Mouse (Mus musculus) midbrain, postnatal 0 days (tissue): ENCODE measurements around the gene Ccdc47. TPM values are rescaled to one million over a fixed set of nuclear protein-coding genes. Genes with fewer than 3 reads are reported as not detected.
A peak's percentile ranks its signal among the peaks of the same experiment; 100 is the strongest.
"Not testable (repeated sequence)": the region's sequence is repeated elsewhere in the genome, so short reads cannot be mapped to it uniquely, and the experiment has no call there.

Source experiments
- ATAC-seq: fragments of 200-750 bp; cut with Nextera tagmentation; 2 replicates; pipeline ENCODE4 v1.8.0; 2017; ENCODE audit warnings: moderate number of reproducible peaks, mild to moderate bottlenecking, moderate TSS enrichment, moderate library complexity; ENCODE audit not compliant: low FRiP score
- DNase-seq: peaks from one replicate; pipeline ENCODE4 v3.0.0-alpha.2; 2015; ENCODE audit warnings: low spot score
- H3K27ac ChIP-seq: fragments of 300-500 bp; sonication (generic); 2 replicates; pipeline ENCODE4 v1.5.1; 2014; ENCODE audit warnings: low read depth, mild to moderate bottlenecking, low read length, mixed read lengths
- H3K27me3 ChIP-seq: fragments of 300-500 bp; sonication (generic); 2 replicates; pipeline ENCODE4 v1.6.1; 2014; ENCODE audit warnings: low read length, control low read depth, mixed read lengths; ENCODE audit not compliant: insufficient read depth
- H3K36me3 ChIP-seq: fragments of 300-500 bp; sonication (generic); 2 replicates; pipeline ENCODE4 v1.6.1; 2014; ENCODE audit warnings: low read length, control low read depth, mixed read lengths; ENCODE audit not compliant: insufficient read depth
- H3K4me1 ChIP-seq: fragments of 300-500 bp; sonication (generic); 2 replicates; pipeline ENCODE4 v1.6.1; 2014; ENCODE audit warnings: mild to moderate bottlenecking, control low read depth, antibody characterized with exemption, low read length, mixed read lengths; ENCODE audit not compliant: insufficient read depth
- H3K4me2 ChIP-seq: fragments of 300-500 bp; sonication (generic); 2 replicates; pipeline ENCODE4 v1.6.1; 2014; ENCODE audit warnings: low read depth, mild to moderate bottlenecking, low read length, mixed read lengths; ENCODE audit not compliant: poor library complexity, severe bottlenecking
- H3K4me3 ChIP-seq: fragments of 300-500 bp; sonication (generic); 2 replicates; pipeline ENCODE4 v1.5.1; 2014; ENCODE audit warnings: low read depth, mild to moderate bottlenecking, low read length, moderate library complexity
- H3K9ac ChIP-seq: fragments of 300-500 bp; sonication (generic); replicated peaks from 2 replicates; pipeline ENCODE4 v1.6.1; 2014; ENCODE audit warnings: mild to moderate bottlenecking, low read length, moderate library complexity, mixed read lengths; ENCODE audit not compliant: poor library complexity, severe bottlenecking
- H3K9me3 ChIP-seq: fragments of 300-500 bp; sonication (generic); 2 replicates; pipeline ENCODE4 v1.6.1; 2016; ENCODE audit warnings: low read length, control low read depth
- CTCF ChIP-seq: IDR thresholded peaks from 2 replicates; pipeline ENCODE4 v1.5.1; 2016; ENCODE audit warnings: antibody characterized with exemption, mild to moderate bottlenecking
- WGBS: fragments of 180-500 bp; shearing (Covaris S2); extraction: QIAGEN DNeasy Blood & Tissue Kit; methylation state at CpG from one replicate; pipeline ENCODE4 v1.1.7; 2014; 5-methylcytosine and 5-hydroxymethylcytosine counted together
- polyA plus RNA-seq: library from polyadenylated mRNA; unstranded; fragments of >200 nt; fragmentation: Nextera tagmentation; extraction: Ambion mirVana; gene quantifications from 2 replicates; pipeline ENCODE4 v1.2.1, GENCODE M21; 2015
- total RNA-seq: library from RNA; depleted of rRNA; stranded (reverse); fragments of >200 nt; gene quantifications from 2 replicates; pipeline ENCODE4 v1.2.3, GENCODE M21; 2014

Gene Ccdc47
- total and polyA plus RNA-seq, 2 experiments from 2014 or later, result 31.7 to 94.9 TPM

DNA sequence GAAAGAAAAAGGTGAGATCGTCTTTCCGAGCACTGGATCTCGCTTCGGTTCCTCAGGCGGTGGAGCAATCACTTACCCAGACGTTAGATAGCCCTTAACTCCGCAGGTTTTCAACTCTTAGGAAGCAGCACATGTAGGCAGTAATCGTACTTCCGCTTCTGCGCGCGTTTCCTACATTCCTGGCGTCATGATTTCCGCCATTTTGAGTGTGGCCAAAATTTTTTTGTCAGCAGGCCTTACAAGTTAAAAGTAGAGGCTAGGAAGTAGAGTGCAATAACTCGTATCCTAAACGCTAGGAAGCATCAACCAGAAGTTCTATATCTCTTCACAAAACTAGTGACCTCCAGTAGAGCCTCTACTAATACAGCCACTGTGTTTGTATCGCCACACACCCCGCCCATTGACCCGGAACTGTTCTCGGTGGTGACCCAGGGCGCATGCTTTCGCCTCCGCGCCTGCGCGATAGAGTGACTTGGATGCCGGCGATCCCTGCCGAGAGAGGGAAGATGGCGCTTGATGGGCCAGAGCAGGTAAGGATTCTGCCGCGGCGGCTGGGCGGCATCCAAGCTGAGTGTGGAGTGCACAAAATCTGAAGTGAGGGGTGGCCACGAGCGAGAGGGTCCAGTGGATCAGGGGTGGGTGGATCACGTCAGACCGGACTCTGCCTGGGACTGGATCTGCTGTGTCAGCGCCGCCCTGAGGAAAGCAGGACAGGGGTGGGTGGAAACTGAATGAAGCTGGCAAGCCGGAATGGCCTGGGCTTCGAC is 39.7 kb upstream of the Ccdc47 start, which contains the start of the genes Ftsj3 and Psmc5:
Gene Ftsj3, minus strand, starts transcription at position 395 of the 767 bp plus-strand sequence.
Gene Psmc5, plus strand, starts transcription at position 470 of the 767 bp plus-strand sequence.
- DNase-seq (peak; percentile 97), ATAC-seq (peak; percentile 93)
- peak within 1 kb of the TSS; percentile 72 for H3K4me3 ChIP-seq
- WGBS, result under 1% methylated on average over 42 of the region's 42 CpGs
- H3K27me3 ChIP-seq, result no peaks in the 10 kb centered on the region
- H3K9me3 ChIP-seq, result no peaks in the 10 kb centered on the region
- peak within 1 kb of the TSS; percentile 91 for H3K4me2 ChIP-seq
- peaks cover 30% of the 10 kb centered on the region for H3K36me3 ChIP-seq
- H3K4me1 ChIP-seq, result 0 out of 2 replicates have a peak, but pooled peaks cover 9% of the 10 kb centered on the region
- peak; percentile 52 for TF ChIP-seq CTCF
- H3K9ac ChIP-seq, result peak within 1 kb of the TSS; percentile 86
- H3K27ac ChIP-seq, result peak within 1 kb of the TSS; percentile 82

DNA sequence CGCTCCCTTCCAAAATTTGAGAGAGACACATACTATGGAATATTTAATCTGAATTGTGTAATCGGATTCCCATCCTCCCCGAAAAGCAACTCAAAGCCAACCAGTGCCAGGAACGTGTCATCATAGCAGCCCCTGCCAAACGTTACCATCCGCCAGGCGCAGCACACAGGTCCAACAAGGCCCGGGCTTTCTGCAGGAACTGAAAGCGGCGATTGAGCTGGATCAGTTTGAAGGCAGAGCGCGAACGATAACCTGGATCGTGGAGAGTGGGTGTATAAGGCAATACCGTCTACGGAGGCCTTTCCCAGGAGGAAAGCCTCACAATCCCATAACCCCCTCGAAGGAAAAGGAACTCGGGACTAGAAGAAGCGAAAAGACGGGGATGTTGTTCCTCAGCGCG is 39.0 kb upstream of the Ccdc47 start:
- ATAC-seq, result no peak
- WGBS, result 5% methylated on average over 22 of the region's 22 CpGs
- H3K36me3 ChIP-seq, result peaks cover 36% of the 10 kb centered on the region

DNA sequence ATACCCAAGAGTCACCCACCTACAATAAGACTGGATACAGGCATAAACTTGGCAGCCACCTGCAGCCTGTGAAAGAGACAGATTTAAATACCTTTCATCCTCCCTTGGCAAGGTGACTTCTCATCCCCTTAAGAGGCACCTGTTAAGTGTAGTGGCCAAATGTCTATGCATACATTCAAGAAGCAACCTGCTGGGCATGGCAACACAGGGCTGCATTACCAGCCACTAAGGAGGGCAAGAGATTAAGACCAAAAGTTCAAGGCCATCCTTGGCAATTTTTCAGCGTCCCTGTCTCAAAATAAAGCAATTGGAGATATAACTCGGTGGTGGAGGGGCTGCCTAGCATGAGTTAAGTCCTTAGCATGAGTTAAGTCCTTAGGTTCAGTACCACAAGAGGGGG is 38.6 kb upstream of the Ccdc47 start:
- 23% methylated on average over 2 of the region's 2 CpGs for WGBS
- DNase-seq, result no peak
- no peak overlapping the region for H3K27ac ChIP-seq
- H3K36me3 ChIP-seq, result peaks cover 40% of the 10 kb centered on the region
- peak overlapping the region; percentile 91 for H3K4me2 ChIP-seq
- H3K9ac ChIP-seq, result peak overlapping the region; percentile 86
- TF ChIP-seq CTCF, result no peak
- H3K4me3 ChIP-seq, result peak overlapping the region; percentile 72
- H3K27me3 ChIP-seq, result no peaks in the 10 kb centered on the region
- ATAC-seq, result no peak
- no peaks in the 10 kb centered on the region for H3K9me3 ChIP-seq
- 0 out of 2 replicates have a peak, but pooled peaks cover 9% of the 10 kb centered on the region for H3K4me1 ChIP-seq

More for the DNA sequence above, 39.0 kb upstream of the Ccdc47 start:
- no peak for DNase-seq
- Histone ChIP-seq H3K9ac (peak overlapping the region; percentile 86), H3K27ac (no peak overlapping the region), H3K9me3 (no peaks in the 10 kb centered on the region), H3K4me2 (peak overlapping the region; percentile 91), H3K4me3 (peak overlapping the region; percentile 72), H3K27me3 (no peaks in the 10 kb centered on the region), H3K4me1 (0 out of 2 replicates have a peak, but pooled peaks cover 9% of the 10 kb centered on the region)
- no peak for TF ChIP-seq CTCF

DNA sequence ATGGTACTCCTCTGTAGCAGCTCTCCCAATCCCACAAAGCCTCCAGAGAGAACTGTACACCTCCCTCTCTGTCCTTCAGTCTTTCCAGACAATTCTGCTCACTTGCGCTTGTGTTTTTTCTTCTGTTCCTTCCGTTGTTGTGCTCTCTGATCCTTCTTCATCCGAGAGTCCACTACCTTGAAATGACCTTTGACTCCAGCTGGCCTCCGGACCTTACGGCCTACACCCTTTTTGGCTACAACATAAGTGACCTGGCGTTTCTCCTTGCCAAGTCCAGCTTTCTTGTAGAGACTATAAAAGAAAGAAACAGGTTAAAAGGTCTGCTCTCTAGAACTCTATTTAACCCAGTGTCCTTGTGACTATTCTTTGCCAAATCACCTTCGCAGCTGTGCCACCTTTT is 33.2 kb upstream of the Ccdc47 start:
- peaks cover 78% of the 10 kb centered on the region for H3K36me3 ChIP-seq
- no peak for ATAC-seq
- no peaks in the 10 kb centered on the region for H3K9me3 ChIP-seq
- H3K4me3 ChIP-seq, result no peak overlapping the region
- H3K27me3 ChIP-seq, result no peaks in the 10 kb centered on the region
- no peaks in the 10 kb centered on the region for H3K4me1 ChIP-seq
- TF ChIP-seq CTCF, result no peak
- DNase-seq, result no peak
- no peak overlapping the region for H3K27ac ChIP-seq
- WGBS, result 91% methylated on average over 7 of the region's 7 CpGs
- H3K4me2 ChIP-seq, result no peak overlapping the region
- H3K9ac ChIP-seq, result no peak overlapping the region

DNA sequence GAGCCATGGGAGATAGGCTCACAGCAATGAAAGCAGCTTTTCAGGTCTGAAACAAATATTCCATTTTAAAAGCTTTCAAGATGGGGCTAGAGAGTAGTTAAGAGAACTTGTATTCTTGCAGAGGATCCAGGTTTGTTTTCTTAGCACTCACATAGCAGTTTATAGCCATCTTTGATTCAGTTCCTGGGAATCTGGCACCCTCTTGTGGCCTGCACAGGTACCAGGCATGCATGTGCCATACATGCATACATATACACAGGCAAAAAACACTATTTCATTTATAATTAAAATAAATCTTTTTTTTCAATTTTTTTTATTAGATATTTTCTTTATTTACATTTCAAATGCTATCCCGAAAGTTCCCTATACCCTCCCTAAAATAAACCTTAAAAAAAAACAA is 30.7 kb upstream of the Ccdc47 start:
- Histone ChIP-seq H3K27me3 (no peaks in the 10 kb centered on the region), H3K4me1 (no peaks in the 10 kb centered on the region), H3K27ac (no peak overlapping the region), H3K4me3 (no peak overlapping the region), H3K9ac (no peak overlapping the region), H3K9me3 (no peaks in the 10 kb centered on the region), H3K36me3 (peaks cover 85% of the 10 kb centered on the region), H3K4me2 (no peak overlapping the region)
- DNase-seq (no peak), ATAC-seq (no peak)
- WGBS, result 98% methylated on average over 1 of the region's 1 CpGs
- TF ChIP-seq CTCF, result peak; percentile 64

DNA sequence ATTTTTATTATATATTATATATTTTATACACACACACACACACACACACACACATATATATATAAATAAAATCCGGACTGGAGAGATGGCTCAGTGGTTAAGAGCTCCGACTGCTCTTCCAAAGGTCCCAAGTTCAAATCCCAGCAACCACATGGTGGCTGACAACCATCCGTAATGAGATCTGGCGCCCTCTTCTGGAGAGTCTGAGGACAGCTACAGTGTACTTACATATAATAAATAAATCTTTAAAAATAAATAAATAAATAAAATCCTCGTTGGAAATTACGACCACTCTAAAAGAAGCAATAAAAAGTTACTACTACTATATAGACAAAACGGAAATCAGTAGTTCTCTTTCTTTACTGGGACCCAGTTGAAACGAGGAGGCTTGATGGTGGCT is 17.8 kb upstream of the Ccdc47 start:
- not testable (repeated sequence) for DNase-seq, H3K9me3 ChIP-seq, ATAC-seq, H3K27ac ChIP-seq, H3K9ac ChIP-seq, H3K27me3 ChIP-seq, H3K4me3 ChIP-seq, H3K4me2 ChIP-seq, H3K4me1 ChIP-seq
- peaks cover 47% of the 10 kb centered on the region for H3K36me3 ChIP-seq
- 84% methylated on average over 8 of the region's 8 CpGs for WGBS
- peak; percentile 29; the same call in 1 of the 2 replicates for TF ChIP-seq CTCF
